In genomic region chr7:45312023-45312422, GRCm38 (mm10) we compare ENCODE assay signal across 28 mouse cellular contexts. TPM values are rescaled to one million over a fixed set of nuclear protein-coding genes. Genes with fewer than 3 reads are reported as not detected.
A peak's percentile ranks its signal among the peaks of the same experiment; 100 is the strongest.
DNase-seq lines count a peak whose midpoint lies in the region; ATAC-seq and TF ChIP-seq lines count a peak whose summit lies in the region.
"Had no signal": no experiment of that assay in that cellular context is flagged by ENCODE, and none has a peak within 500 bp of the region (broad histone marks: within the 10 kb centered on the region; RNA-seq: fewer than 3 reads in every experiment).

No protein-coding gene starts in this region.

- DNase-seq in heart, postnatal 10 days: no peak
- DNase-seq in kidney, postnatal 0 days (ENCODE audit: low spot score): peak; percentile 29
- no peak for DNase-seq in kidney, postnatal 25 days
- peak; percentile 60 for DNase-seq in stomach, postnatal 0 days (ENCODE audit: low spot score)
- no peak for DNase-seq in cerebellum, adult 9-11 months
- DNase-seq: adrenal gland, postnatal 10 days; cerebellum, adult 11-12 months; forebrain, postnatal 0 days; right cerebral cortex, postnatal 14 days; thymus, adult 18-20 months; thymus, postnatal 4 days had no signal

- TF ChIP-seq EP300 in stomach, postnatal 0 days (optimal IDR thresholded peaks at IDR 0.05): no peak

- peaks cover 21% of the 10 kb centered on the region for H3K4me1 ChIP-seq in heart, embryonic 13.5 days
- H3K4me1 ChIP-seq in kidney, postnatal 0 days (replicated peaks; ENCODE audit: insufficient read depth, low read length): 0 out of 2 replicates have a peak, but pooled peaks cover 3% of the 10 kb centered on the region
- peaks cover 10% of the 10 kb centered on the region; the same call in 1 of the 2 replicates for H3K4me1 ChIP-seq in intestine, embryonic 16.5 days (ENCODE audit: control insufficient read depth, insufficient read depth, low read length)
- H3K4me1 ChIP-seq in stomach, postnatal 0 days (replicated peaks; ENCODE audit: control insufficient read depth, insufficient read depth): no peaks in the 10 kb centered on the region

- H3K9ac ChIP-seq in heart, embryonic 13.5 days: no peak overlapping the region
- no peak overlapping the region for H3K9ac ChIP-seq in kidney, postnatal 0 days (ENCODE audit: low read depth, low read length)
- H3K9ac ChIP-seq in intestine, embryonic 16.5 days (ENCODE audit: low read depth, low read length): no peak overlapping the region
- H3K9ac ChIP-seq in stomach, postnatal 0 days (ENCODE audit: low read length): no peak overlapping the region
- H3K9ac ChIP-seq: forebrain, postnatal 0 days; heart, embryonic 15.5 days; hindbrain, embryonic 12.5 days; limb, embryonic 15.5 days; midbrain, embryonic 12.5 days; neural tube, embryonic 12.5 days had no signal

- no peak overlapping the region for H3K4me2 ChIP-seq in heart, embryonic 13.5 days
- no peak overlapping the region for H3K4me2 ChIP-seq in kidney, postnatal 0 days (ENCODE audit: low read length)
- no peak overlapping the region for H3K4me2 ChIP-seq in intestine, embryonic 16.5 days (ENCODE audit: low read depth, low read length)
- H3K4me2 ChIP-seq in stomach, postnatal 0 days (replicated peaks; ENCODE audit: low read depth): no peak overlapping the region
- H3K4me2 ChIP-seq: heart, embryonic 15.5 days; hindbrain, embryonic 12.5 days; limb, embryonic 15.5 days; midbrain, embryonic 12.5 days had no signal

- H3K27ac ChIP-seq in heart, embryonic 13.5 days (replicated peaks): 0 out of 2 replicates have a peak overlapping the region, but pooled peaks have one; percentile 7
- H3K27ac ChIP-seq in kidney, postnatal 0 days: no peak overlapping the region
- H3K27ac ChIP-seq in intestine, embryonic 16.5 days (ENCODE audit: low read length): 0 out of 2 replicates have a peak overlapping the region, but pooled peaks have one; percentile 7
- H3K27ac ChIP-seq in stomach, postnatal 0 days (replicated peaks): no peak overlapping the region
- H3K27ac ChIP-seq: forebrain, embryonic 10.5 days; heart, embryonic 15.5 days; hindbrain, embryonic 12.5 days; midbrain, embryonic 12.5 days; neural tube, embryonic 12.5 days had no signal

- H3K27me3 ChIP-seq in heart, embryonic 13.5 days (replicated peaks): no peaks in the 10 kb centered on the region
- H3K27me3 ChIP-seq in kidney, postnatal 0 days (ENCODE audit: insufficient read depth, low read length): no peaks in the 10 kb centered on the region
- H3K27me3 ChIP-seq in intestine, embryonic 16.5 days (replicated peaks; ENCODE audit: control insufficient read depth, insufficient read depth, low read length): no peaks in the 10 kb centered on the region
- no peaks in the 10 kb centered on the region for H3K27me3 ChIP-seq in stomach, postnatal 0 days (ENCODE audit: control insufficient read depth, insufficient read depth, low read length)
- H3K27me3 ChIP-seq: heart, embryonic 15.5 days; hindbrain, embryonic 12.5 days; limb, embryonic 15.5 days; midbrain, embryonic 12.5 days; neural tube, embryonic 12.5 days had no signal

- intact Hi-C loops in heart, postnatal 10 days (cut with DNase I): no loop called here

- H3K9me3 ChIP-seq in heart, embryonic 13.5 days: no peaks in the 10 kb centered on the region
- H3K9me3 ChIP-seq in kidney, postnatal 0 days (replicated peaks; ENCODE audit: low read length): no peaks in the 10 kb centered on the region
- no peaks in the 10 kb centered on the region for H3K9me3 ChIP-seq in intestine, embryonic 16.5 days (ENCODE audit: control insufficient read depth, low read length)
- H3K9me3 ChIP-seq in stomach, postnatal 0 days (ENCODE audit: control insufficient read depth, low read length): no peaks in the 10 kb centered on the region
- H3K9me3 ChIP-seq: forebrain, embryonic 10.5 days; heart, embryonic 15.5 days; hindbrain, embryonic 12.5 days; limb, embryonic 15.5 days; midbrain, embryonic 12.5 days; neural tube, embryonic 12.5 days had no signal

- 34% methylated on average over 8 of the region's 8 CpGs for WGBS in heart, embryonic 13.5 days
- 24% methylated on average over 8 of the region's 8 CpGs for WGBS in kidney, postnatal 0 days
- WGBS in intestine, embryonic 16.5 days: 24% methylated on average over 8 of the region's 8 CpGs
- WGBS in stomach, postnatal 0 days: 36% methylated on average over 8 of the region's 8 CpGs

- no peak overlapping the region for H3K4me3 ChIP-seq in heart, embryonic 13.5 days
- H3K4me3 ChIP-seq in kidney, postnatal 0 days (replicated peaks; ENCODE audit: low read depth, low read length): no peak overlapping the region
- no peak overlapping the region for H3K4me3 ChIP-seq in intestine, embryonic 16.5 days (ENCODE audit: low read length)
- no peak overlapping the region for H3K4me3 ChIP-seq in stomach, postnatal 0 days (ENCODE audit: low read depth, low read length)
- H3K4me3 ChIP-seq: forebrain, embryonic 10.5 days; heart, embryonic 15.5 days; hindbrain, embryonic 12.5 days; limb, embryonic 15.5 days; midbrain, embryonic 12.5 days; neural tube, embryonic 12.5 days had no signal

- TF ChIP-seq CTCF in kidney, postnatal 0 days (IDR thresholded peaks at IDR 0.05; ENCODE audit: low read depth): no peak
- no peak for TF ChIP-seq CTCF in stomach, postnatal 0 days (IDR thresholded peaks at IDR 0.05; ENCODE audit: low read depth)

- peaks cover 58% of the 10 kb centered on the region for H3K36me3 ChIP-seq in heart, embryonic 13.5 days
- 0 out of 2 replicates have a peak, but pooled peaks cover 3% of the 10 kb centered on the region for H3K36me3 ChIP-seq in kidney, postnatal 0 days (ENCODE audit: insufficient read depth, low read length)
- peaks cover 6% of the 10 kb centered on the region; the same call in 1 of the 2 replicates for H3K36me3 ChIP-seq in intestine, embryonic 16.5 days (ENCODE audit: control insufficient read depth, insufficient read depth, low read length)
- peaks cover 14% of the 10 kb centered on the region for H3K36me3 ChIP-seq in stomach, postnatal 0 days (ENCODE audit: control insufficient read depth, insufficient read depth, low read length)
- H3K36me3 ChIP-seq: forebrain, embryonic 10.5 days; hindbrain, embryonic 12.5 days; midbrain, embryonic 12.5 days; neural tube, embryonic 12.5 days had no signal

- ATAC-seq in heart, embryonic 13.5 days (ENCODE audit: extremely low read depth, insufficient number of reproducible peaks, low FRiP score, low TSS enrichment): no peak
- no peak for ATAC-seq in kidney, postnatal 0 days (replicated peaks; ENCODE audit: low FRiP score, low read depth)
- ATAC-seq in intestine, embryonic 16.5 days: no peak
- no peak for ATAC-seq in stomach, postnatal 0 days (ENCODE audit: low FRiP score, low TSS enrichment)
- ATAC-seq: forebrain, postnatal 0 days; inflammation-experienced regulatory T-cells, adult 6 months had no signal

RNA-seq across cellular contexts. Expression of gene Trpm4, which starts 21.6 kb away (rescaled TPM):
- polyA plus RNA-seq in heart, embryonic 13.5 days (2015; fragmentation: Nextera tagmentation; extraction: Ambion mirVana): 12.7 and 13.5 TPM in 2 replicates
- total RNA-seq in heart, postnatal 10 days (2021): 10 to 100 TPM; 21.0 to 26.1 TPM
- polyA plus RNA-seq in kidney, postnatal 0 days (2015; fragmentation: Nextera tagmentation; extraction: Ambion mirVana): 14.4 and 15.9 TPM in 2 replicates
- polyA plus RNA-seq in intestine, embryonic 16.5 days (2015; fragmentation: Nextera tagmentation; extraction: Ambion mirVana): 33.4 and 36.3 TPM in 2 replicates
- polyA plus RNA-seq in stomach, postnatal 0 days (2015; fragmentation: Nextera tagmentation; extraction: Ambion mirVana): 22.7 and 23.7 TPM in 2 replicates

RNA-seq across cellular contexts. Expression of gene Hrc, which starts 23.1 kb away (rescaled TPM):
- 24.2 and 27.7 TPM in 2 replicates for polyA plus RNA-seq in heart, embryonic 13.5 days (2015; fragmentation: Nextera tagmentation; extraction: Ambion mirVana)
- 100 to 1,000 TPM; 320 to 351 TPM for total RNA-seq in heart, postnatal 10 days (2021)
- polyA plus RNA-seq in kidney, postnatal 0 days (2015; fragmentation: Nextera tagmentation; extraction: Ambion mirVana): 0.75 and 1.1 TPM in 2 replicates
- polyA plus RNA-seq in intestine, embryonic 16.5 days (2015; fragmentation: Nextera tagmentation; extraction: Ambion mirVana): 0.86 and 1.4 TPM in 2 replicates
- 0.80 and 0.85 TPM in 2 replicates for polyA plus RNA-seq in stomach, postnatal 0 days (2015; fragmentation: Nextera tagmentation; extraction: Ambion mirVana)
- total RNA-seq: granulocyte monocyte progenitor cell, adult 5-6 weeks had no signal
- polyA plus RNA-seq: forebrain, postnatal 0 days; inflammation-experienced regulatory T-cells, adult 6 months had no signal

RNA-seq across cellular contexts. Expression of gene Slc6a21, which starts 34.7 kb away (rescaled TPM):
- not detected in 2 replicates for polyA plus RNA-seq in heart, embryonic 13.5 days (2015; fragmentation: Nextera tagmentation; extraction: Ambion mirVana)
- total RNA-seq in heart, postnatal 10 days (2021): not detected
- not detected in 2 replicates for polyA plus RNA-seq in kidney, postnatal 0 days (2015; fragmentation: Nextera tagmentation; extraction: Ambion mirVana)
- not detected in 2 replicates for polyA plus RNA-seq in intestine, embryonic 16.5 days (2015; fragmentation: Nextera tagmentation; extraction: Ambion mirVana)
- not detected in 2 replicates for polyA plus RNA-seq in stomach, postnatal 0 days (2015; fragmentation: Nextera tagmentation; extraction: Ambion mirVana)
- total RNA-seq: forebrain, postnatal 0 days; gastrocnemius, adult 18-20 months; granulocyte monocyte progenitor cell, adult 5-6 weeks; layer of hippocampus, adult 18-20 months; layer of hippocampus, postnatal 25 days had no signal
- polyA plus RNA-seq: C2C12; forebrain, embryonic 10.5 days; forebrain, postnatal 0 days; heart, embryonic 15.5 days; hindbrain, embryonic 12.5 days; limb, embryonic 15.5 days; liver, embryonic 16.5 days; lung, postnatal 0 days; midbrain, embryonic 12.5 days; neural tube, embryonic 12.5 days; stomach, embryonic 14.5 days had no signal

RNA-seq across cellular contexts. Expression of gene Ppfia3, which starts 54.8 kb away (rescaled TPM):
- 2.3 and 2.9 TPM in 2 replicates for polyA plus RNA-seq in heart, embryonic 13.5 days (2015; fragmentation: Nextera tagmentation; extraction: Ambion mirVana)
- under 1 TPM; 0.22 to 0.31 TPM for total RNA-seq in heart, postnatal 10 days (2021)
- polyA plus RNA-seq in kidney, postnatal 0 days (2015; fragmentation: Nextera tagmentation; extraction: Ambion mirVana): 4.3 and 5.4 TPM in 2 replicates
- polyA plus RNA-seq in intestine, embryonic 16.5 days (2015; fragmentation: Nextera tagmentation; extraction: Ambion mirVana): 10.3 and 12.0 TPM in 2 replicates
- 6.0 and 7.1 TPM in 2 replicates for polyA plus RNA-seq in stomach, postnatal 0 days (2015; fragmentation: Nextera tagmentation; extraction: Ambion mirVana)
- total RNA-seq: granulocyte monocyte progenitor cell, adult 5-6 weeks had no signal

RNA-seq across cellular contexts. Expression of gene Lin7b, which starts 58.4 kb away (rescaled TPM):
- 1.0 and 1.2 TPM in 2 replicates for polyA plus RNA-seq in heart, embryonic 13.5 days (2015; fragmentation: Nextera tagmentation; extraction: Ambion mirVana)
- total RNA-seq in heart, postnatal 10 days (2021): 1 to 10 TPM in 1 of 2 experiments, under 1 TPM in 1; 0.97 to 1.1 TPM
- 1.2 and 1.6 TPM in 2 replicates for polyA plus RNA-seq in kidney, postnatal 0 days (2015; fragmentation: Nextera tagmentation; extraction: Ambion mirVana)
- 1.2 and 2.7 TPM in 2 replicates for polyA plus RNA-seq in intestine, embryonic 16.5 days (2015; fragmentation: Nextera tagmentation; extraction: Ambion mirVana)
- polyA plus RNA-seq in stomach, postnatal 0 days (2015; fragmentation: Nextera tagmentation; extraction: Ambion mirVana): 5.9 and 6.1 TPM in 2 replicates
- total RNA-seq: gastrocnemius, adult 18-20 months; granulocyte monocyte progenitor cell, adult 5-6 weeks had no signal
- polyA plus RNA-seq: inflammation-experienced regulatory T-cells, adult 6 months; liver, embryonic 16.5 days; lung, postnatal 0 days had no signal

Comparison
In these comparisons a context has a peak if more than half of its experiments do, and no peak if none do; other contexts are left out.
1. DNase-seq: peak in kidney, postnatal 0 days (single experiment) and stomach, postnatal 0 days (single experiment); none in heart, postnatal 10 days (0 of 2), kidney, postnatal 25 days (0 of 2) and cerebellum, adult 9-11 months (single experiment).
2. H3K27ac ChIP-seq: peak in heart, embryonic 13.5 days (single experiment) and intestine, embryonic 16.5 days (single experiment); none in kidney, postnatal 0 days (single experiment) and stomach, postnatal 0 days (single experiment).
3. RNA of gene Hrc, which starts 23.1 kb away (polyA plus RNA-seq): 24.2 to 27.7 TPM in heart, embryonic 13.5 days; 0.86 to 1.4 TPM in intestine, embryonic 16.5 days, 0.80 to 0.85 TPM in stomach, postnatal 0 days and 0.75 to 1.1 TPM in kidney, postnatal 0 days; every median in the first group is over 10 times any median in the second.